Mouse (Mus musculus) ES-E14 (cell line): ENCODE measurements around the gene Rhoq.

ENCODE experiments used
- HCFC1 ChIP-seq: IDR thresholded peaks from 2 replicates; pipeline ENCODE4 v1.6.1; 2012; ENCODE audit warnings: low read length, inconsistent platforms, borderline replicate concordance; ENCODE audit not compliant: insufficient read depth
- ZNF384 ChIP-seq: IDR thresholded peaks from 2 replicates; pipeline ENCODE4 v1.6.1; 2012; ENCODE audit warnings: low read depth, low read length, inconsistent platforms

- TF ChIP-seq HCFC1 (no peak), ZNF384 (no peak)
Measured at GRCm38 (mm10) chr17:86943158-86943557, 19.7 kb upstream of the Rhoq start.
